Mouse (Mus musculus) MEL (cell line): ENCODE data around the gene Slc22a13. TPM values are rescaled to one million over a fixed set of nuclear protein-coding genes. Genes with fewer than 3 reads are reported as not detected.

Experiments used
- DNase-seq: peaks from one replicate; pipeline ENCODE4 v3.0.0; 2011; ENCODE audit warnings: low read depth, low spot score
- H3K27ac ChIP-seq: 2 replicates; pipeline ENCODE4 v1.5.1; 2012; ENCODE audit warnings: low read depth, mild to moderate bottlenecking, control low read depth, low read length, moderate library complexity; ENCODE audit not compliant: control insufficient read depth
- H3K27me3 ChIP-seq, 2 experiments: fragments of 150-350 bp in 1 of 2; sonication (generic) in 1 of 2; 2 replicates each; pipeline ENCODE4 v1.6.1; 2012; ENCODE audit warnings: low read length in 2 of 2, mild to moderate bottlenecking in 2 of 2, improper control_type of control experiment in 1 of 2, moderate library complexity in 1 of 2; ENCODE audit not compliant: insufficient read depth in 2 of 2, control insufficient read depth in 1 of 2
- H3K36me3 ChIP-seq, 2 experiments: 2 replicates each; pipeline ENCODE4 v1.6.1; 2012 to 2014; ENCODE audit warnings: low read length in 2 of 2, improper control_type of control experiment in 1 of 2, inconsistent platforms in 1 of 2, mild to moderate bottlenecking in 1 of 2; ENCODE audit not compliant: insufficient read depth in 2 of 2, control insufficient read depth in 1 of 2
- H3K4me1 ChIP-seq, 2 experiments: fragments of 150-350 bp in 1 of 2; sonication (generic) in 1 of 2; 2 replicates each; pipeline ENCODE4 v1.6.1; 2012; ENCODE audit warnings: low read length in 2 of 2, improper control_type of control experiment in 1 of 2, mild to moderate bottlenecking in 1 of 2; ENCODE audit not compliant: insufficient read depth in 2 of 2, control insufficient read depth in 1 of 2
- H3K4me3 ChIP-seq, 2 experiments: fragments of 150-350 bp in 1 of 2; sonication (generic) in 1 of 2; 2 replicates each; pipeline ENCODE4 v1.5.1; 2012; ENCODE audit warnings: low read depth in 2 of 2, low read length in 2 of 2, mild to moderate bottlenecking in 2 of 2, moderate library complexity in 2 of 2, control low read depth in 1 of 2, improper control_type of control experiment in 1 of 2; ENCODE audit not compliant: control insufficient read depth in 1 of 2, insufficient read depth in 1 of 2
- H3K79me2 ChIP-seq: 2 replicates; pipeline ENCODE4 v1.6.1; 2012; ENCODE audit warnings: mild to moderate bottlenecking, low read length, moderate library complexity; ENCODE audit not compliant: control insufficient read depth, poor library complexity, insufficient read depth
- H3K9ac ChIP-seq: 2 replicates; pipeline ENCODE4 v1.6.1; 2012; ENCODE audit warnings: low read depth, mild to moderate bottlenecking, control low read depth, low read length, moderate library complexity; ENCODE audit not compliant: control insufficient read depth, poor library complexity, severe bottlenecking
- H3K9me3 ChIP-seq: fragments of 150-350 bp; sonication (generic); replicated peaks from 2 replicates; pipeline ENCODE4 v1.6.1; 2012; ENCODE audit warnings: mild to moderate bottlenecking, low read length, improper control_type of control experiment, moderate library complexity; ENCODE audit not compliant: insufficient read depth
- E2F4 ChIP-seq: IDR thresholded peaks from 2 replicates; pipeline ENCODE4 v1.6.1; 2011; ENCODE audit warnings: low read depth, low read length, improper control_type of control experiment, borderline replicate concordance
- ETS1 ChIP-seq: IDR thresholded peaks from 2 replicates; pipeline ENCODE4 v1.6.1; 2012; ENCODE audit warnings: low read depth, mild to moderate bottlenecking, inconsistent platforms, low read length, improper control_type of control experiment, moderate library complexity
- GABPA ChIP-seq: IDR thresholded peaks from 2 replicates; pipeline ENCODE4 v1.6.1; 2012; ENCODE audit warnings: low read depth, mild to moderate bottlenecking, inconsistent platforms, low read length, improper control_type of control experiment, moderate library complexity
- MAFK ChIP-seq: IDR thresholded peaks from 2 replicates; pipeline ENCODE4 v1.6.1; 2011; ENCODE audit warnings: low read depth, mild to moderate bottlenecking, low read length, improper control_type of control experiment, borderline replicate concordance
- MAZ ChIP-seq: IDR thresholded peaks from 2 replicates; pipeline ENCODE4 v1.6.1; 2012; ENCODE audit warnings: low read depth, mild to moderate bottlenecking, inconsistent platforms, low read length, improper control_type of control experiment
- MEF2A ChIP-seq: IDR thresholded peaks from 2 replicates; pipeline ENCODE4 v1.6.1; 2014; ENCODE audit warnings: low read depth, mild to moderate bottlenecking, inconsistent platforms, low read length, improper control_type of control experiment; ENCODE audit not compliant: poor library complexity, insufficient replicate concordance, severe bottlenecking; ENCODE audit errors: extremely low read depth
- MXI1 ChIP-seq: IDR thresholded peaks from 2 replicates; pipeline ENCODE4 v1.6.1; 2011; ENCODE audit warnings: mild to moderate bottlenecking, low read depth, low read length, improper control_type of control experiment
- MYB ChIP-seq: IDR thresholded peaks from 2 replicates; pipeline ENCODE4 v1.6.1; 2011; ENCODE audit warnings: mild to moderate bottlenecking, low read depth, low read length, improper control_type of control experiment
- MYC ChIP-seq: IDR thresholded peaks from 2 replicates; pipeline ENCODE4 v1.6.1; 2011; ENCODE audit warnings: low read depth, mild to moderate bottlenecking, low read length, improper control_type of control experiment, moderate library complexity
- NELFE ChIP-seq: IDR thresholded peaks from 2 replicates; pipeline ENCODE4 v1.6.1; 2011; ENCODE audit warnings: low read depth, low read length, improper control_type of control experiment
- POLR2A ChIP-seq, 2 experiments: IDR thresholded peaks; 2 replicates each; pipeline ENCODE4 v1.6.1; 2011 to 2012; ENCODE audit warnings: low read length in 2 of 2, mild to moderate bottlenecking in 2 of 2, control low read depth in 1 of 2, improper control_type of control experiment in 1 of 2, low read depth in 1 of 2, moderate library complexity in 1 of 2; ENCODE audit not compliant: control insufficient read depth in 1 of 2, insufficient read depth in 1 of 2, poor library complexity in 1 of 2
- POLR2AphosphoS2 ChIP-seq: IDR thresholded peaks from 2 replicates; pipeline ENCODE4 v1.6.1; 2011; ENCODE audit warnings: low read length, improper control_type of control experiment
- POLR2AphosphoS5 ChIP-seq: IDR thresholded peaks from 2 replicates; pipeline ENCODE4 v1.6.1; 2012; ENCODE audit warnings: low read depth, borderline replicate concordance, mild to moderate bottlenecking, inconsistent platforms, low read length, moderate library complexity, mixed read lengths
- RAD21 ChIP-seq: IDR thresholded peaks from 2 replicates; pipeline ENCODE4 v1.6.1; 2011; ENCODE audit warnings: mild to moderate bottlenecking, low read depth, low read length, improper control_type of control experiment
- RCOR1 ChIP-seq: IDR thresholded peaks from 2 replicates; pipeline ENCODE4 v1.6.1; 2012; ENCODE audit warnings: low read depth, mild to moderate bottlenecking, inconsistent platforms, low read length, improper control_type of control experiment
- SIN3A ChIP-seq: IDR thresholded peaks from 2 replicates; pipeline ENCODE4 v1.6.1; 2012; ENCODE audit warnings: low read length, improper control_type of control experiment, inconsistent platforms
- SMC3 ChIP-seq: IDR thresholded peaks from 2 replicates; pipeline ENCODE4 v1.6.1; 2011; ENCODE audit warnings: low read depth, low read length, improper control_type of control experiment
- TAL1 ChIP-seq: IDR thresholded peaks from 2 replicates; pipeline ENCODE4 v1.6.1; 2012; ENCODE audit warnings: mild to moderate bottlenecking, inconsistent platforms, low read length, moderate library complexity, mixed read lengths
- TBP ChIP-seq: IDR thresholded peaks from 2 replicates; pipeline ENCODE4 v1.8.0; 2011; ENCODE audit warnings: low read depth, low read length, improper control_type of control experiment
- UBTF ChIP-seq: IDR thresholded peaks from 2 replicates; pipeline ENCODE4 v1.6.1; 2012; ENCODE audit warnings: low read depth, mild to moderate bottlenecking, inconsistent platforms, low read length, improper control_type of control experiment, moderate library complexity, borderline replicate concordance; ENCODE audit not compliant: insufficient read depth
- USF1 ChIP-seq: IDR thresholded peaks from 2 replicates; pipeline ENCODE4 v1.6.1; 2014; ENCODE audit warnings: low read depth, mild to moderate bottlenecking, inconsistent platforms, low read length, improper control_type of control experiment, moderate library complexity
- ZC3H11A ChIP-seq: IDR thresholded peaks from 2 replicates; pipeline ENCODE4 v1.6.1; 2012; ENCODE audit warnings: low read depth, mild to moderate bottlenecking, inconsistent platforms, low read length, improper control_type of control experiment
- ZKSCAN1 ChIP-seq: IDR thresholded peaks from 2 replicates; pipeline ENCODE4 v1.6.1; 2012; ENCODE audit warnings: low read depth, mild to moderate bottlenecking, inconsistent platforms, low read length, improper control_type of control experiment, moderate library complexity
- ZMIZ1 ChIP-seq: IDR thresholded peaks from 2 replicates; pipeline ENCODE4 v1.6.1; 2012; ENCODE audit warnings: low read depth, mild to moderate bottlenecking, inconsistent platforms, low read length, improper control_type of control experiment, moderate library complexity
- ZNF384 ChIP-seq: IDR thresholded peaks from 2 replicates; pipeline ENCODE4 v1.6.1; 2012; ENCODE audit warnings: low read depth, mild to moderate bottlenecking, inconsistent platforms, low read length, improper control_type of control experiment
- polyA plus RNA-seq, 2 experiments: library from polyadenylated mRNA; stranded (reverse) in 1 of 2; unstranded in 1 of 2; fragments of >175 nt in 1 of 2; fragments of >200 nt in 1 of 2; gene quantifications; 2 replicates each; pipeline versions ENCODE4 v1.2.1 to v1.2.4; 2012; ENCODE audit warnings: low replicate concordance in 2 of 2, low read depth in 1 of 2; ENCODE audit not compliant: insufficient read length in 2 of 2, insufficient read depth in 1 of 2, missing spikeins in 1 of 2
- total RNA-seq: library from RNA; depleted of rRNA; stranded (reverse); fragments of 300-350 nt; gene quantifications from 2 replicates; pipeline ENCODE4 v1.2.3, GENCODE M21; 2012

The Slc22a13 gene
- total and polyA plus RNA-seq, 3 experiments: 0.04 TPM; not detected in 2

DNA sequence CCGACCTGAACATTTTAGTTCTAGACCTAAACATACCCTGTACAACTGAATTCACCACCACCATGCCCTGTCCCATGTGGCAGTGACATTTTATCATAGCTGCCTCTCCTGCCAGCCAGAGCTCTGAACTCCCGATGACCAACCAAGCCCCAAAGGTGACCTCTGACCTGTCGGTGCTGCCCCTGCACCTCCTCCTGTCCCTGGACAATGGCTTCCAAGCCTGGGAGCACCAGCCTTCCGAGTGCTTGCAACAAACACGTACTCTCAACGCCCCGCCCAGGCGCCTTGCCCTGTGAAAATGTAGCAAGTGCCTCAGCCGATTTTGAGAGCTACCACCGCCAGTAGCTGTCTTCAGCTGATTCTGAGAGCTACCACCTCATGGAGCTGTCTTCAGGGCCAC, 63.8 kb downstream of the Slc22a13 start:
- Histone ChIP-seq H3K9ac (no peak overlapping the region), H3K36me3 (no peaks in the 10 kb centered on the region), H3K4me3 (no peak overlapping the region), H3K27me3 (no peaks in the 10 kb centered on the region; a peak in 1 of 4 replicates), H3K79me2 (no peaks in the 10 kb centered on the region), H3K4me1 (no peaks in the 10 kb centered on the region), H3K9me3 (no peaks in the 10 kb centered on the region), H3K27ac (no peak overlapping the region)
- DNase-seq: no peak
- no peak for TF ChIP-seq RCOR1
- TF ChIP-seq MAZ: no peak
- TF ChIP-seq TAL1: no peak
- no peak for TF ChIP-seq ZKSCAN1
- TF ChIP-seq ZNF384: no peak
- TF ChIP-seq POLR2AphosphoS5: no peak
- TF ChIP-seq MYB: no peak
- no peak for TF ChIP-seq UBTF
- no peak for TF ChIP-seq POLR2AphosphoS2
- TF ChIP-seq E2F4: no peak
- no peak for TF ChIP-seq MEF2A
- no peak for TF ChIP-seq NELFE
- no peak for TF ChIP-seq SMC3
- TF ChIP-seq MAFK: no peak
- no peak for TF ChIP-seq SIN3A
- TF ChIP-seq ZC3H11A: no peak
- no peak for TF ChIP-seq GABPA
- no peak for TF ChIP-seq MYC
- TF ChIP-seq POLR2A (IDR thresholded peaks at IDR 0.05; ENCODE audit: control insufficient read depth in 1 of 2, insufficient read depth in 1 of 2, low read depth in 1 of 2, low read length in 2 of 2, poor library complexity in 1 of 2): no peak
- TF ChIP-seq RAD21: no peak

- no peaks in the 10 kb centered on the region for H3K36me3 ChIP-seq
- no peaks in the 10 kb centered on the region for H3K79me2 ChIP-seq
- no peak for DNase-seq
- no peaks in the 10 kb centered on the region for H3K9me3 ChIP-seq
- no peaks in the 10 kb centered on the region; a peak in 1 of 4 replicates for H3K27me3 ChIP-seq
- no peak overlapping the region for H3K9ac ChIP-seq
- H3K27ac ChIP-seq: no peak overlapping the region
- TF ChIP-seq ZMIZ1 (no peak), MYC (no peak), ETS1 (no peak), POLR2AphosphoS5 (no peak), MXI1 (no peak), RAD21 (no peak), TBP (no peak), USF1 (no peak)
- no peak overlapping the region for H3K4me3 ChIP-seq
- H3K4me1 ChIP-seq: no peaks in the 10 kb centered on the region
Measured at GRCm38 (mm10) chr9:119144696-119145095, 64.2 kb downstream of the Slc22a13 start.
